8 mouse cellular contexts compared by ENCODE assay signal in genomic region chr7:46667256-46667655, GRCm38 (mm10). TPM values are rescaled to one million over a fixed set of nuclear protein-coding genes. Genes with fewer than 3 reads are reported as not detected.
DNase-seq lines count a peak whose midpoint lies in the region; ATAC-seq lines count a peak whose summit lies in the region.

No protein-coding gene starts in this region.

- DNase-seq in heart, adult 9 months (ENCODE audit: low spot score in 2 of 2), result no peak
- peak; percentile 59 for DNase-seq in R1 (ENCODE audit: low read depth, low spot score)
- DNase-seq in hindbrain, embryonic 10.5 days (ENCODE audit: low spot score), result peak; percentile 56
- DNase-seq in mesoderm, embryonic 11.5 days (ENCODE audit: low read depth, low spot score), result peak; percentile 53
- DNase-seq in urinary bladder, adult 18-20 months (ENCODE audit: low spot score in 2 of 2), result no peak
- no peak for DNase-seq in gastrocnemius, postnatal 4 days (ENCODE audit: low spot score in 2 of 2)
- no peak for DNase-seq in layer of hippocampus, adult 11-12 months (ENCODE audit: low spot score)

- H3K9me3 ChIP-seq in heart, embryonic 12.5 days (replicated peaks), result no peaks in the 10 kb centered on the region
- H3K9me3 ChIP-seq in hindbrain, embryonic 10.5 days, result no peaks in the 10 kb centered on the region

- peak overlapping the region; percentile 5; the same call in 1 of the 2 replicates for H3K4me3 ChIP-seq in heart, embryonic 12.5 days
- H3K4me3 ChIP-seq in hindbrain, embryonic 10.5 days, result peak overlapping the region; percentile 41

- WGBS in heart, embryonic 12.5 days, result 1% methylated on average over 21 of the region's 21 CpGs
- 1% methylated on average over 21 of the region's 21 CpGs for WGBS in hindbrain, embryonic 10.5 days

- H3K27ac ChIP-seq in heart, embryonic 12.5 days (ENCODE audit: poor library complexity, severe bottlenecking), result no peak overlapping the region
- H3K27ac ChIP-seq in hindbrain, embryonic 10.5 days, result no peak overlapping the region

- peaks cover 11% of the 10 kb centered on the region for H3K4me1 ChIP-seq in heart, embryonic 12.5 days (replicated peaks)
- H3K4me1 ChIP-seq in hindbrain, embryonic 10.5 days (replicated peaks), result peaks cover 13% of the 10 kb centered on the region

- no peak for ATAC-seq in heart, embryonic 12.5 days (ENCODE audit: insufficient number of reproducible peaks, low FRiP score)

- H3K9ac ChIP-seq in heart, embryonic 12.5 days, result no peak overlapping the region

- H3K36me3 ChIP-seq in heart, embryonic 12.5 days, result no peaks in the 10 kb centered on the region
- no peaks in the 10 kb centered on the region for H3K36me3 ChIP-seq in hindbrain, embryonic 10.5 days

- peaks cover 39% of the 10 kb centered on the region for H3K27me3 ChIP-seq in heart, embryonic 12.5 days (replicated peaks)
- peaks cover 53% of the 10 kb centered on the region for H3K27me3 ChIP-seq in hindbrain, embryonic 10.5 days (ENCODE audit: insufficient read depth, poor library complexity, severe bottlenecking)

- H3K4me2 ChIP-seq in heart, embryonic 12.5 days, result peak overlapping the region; percentile 46

RNA-seq across cellular contexts. Expression of gene Tph1, which starts 5.1 kb away (rescaled TPM):
- not detected in 2 replicates for polyA plus RNA-seq in heart, embryonic 12.5 days (2016; fragmentation: Nextera tagmentation; extraction: Ambion mirVana)
- polyA plus RNA-seq in hindbrain, embryonic 10.5 days (2016; fragmentation: Nextera tagmentation; extraction: Ambion mirVana), result 0.67 and 1.6 TPM in 2 replicates
- total RNA-seq in gastrocnemius, postnatal 4 days (2021), result under 1 TPM; 0.21 to 0.49 TPM

RNA-seq across cellular contexts. Expression of gene Sergef, which starts 27.6 kb away (rescaled TPM):
- 9.8 and 11.3 TPM in 2 replicates for polyA plus RNA-seq in heart, embryonic 12.5 days (2016; fragmentation: Nextera tagmentation; extraction: Ambion mirVana)
- polyA plus RNA-seq in hindbrain, embryonic 10.5 days (2016; fragmentation: Nextera tagmentation; extraction: Ambion mirVana), result 16.2 and 18.7 TPM in 2 replicates
- total RNA-seq in gastrocnemius, postnatal 4 days (2021), result 10 to 100 TPM in 1 of 2 experiments, 1 to 10 TPM in 1; 8.7 to 10.6 TPM

RNA-seq across cellular contexts. Expression of gene Saal1, which starts 43.2 kb away (rescaled TPM):
- 16.2 and 16.5 TPM in 2 replicates for polyA plus RNA-seq in heart, embryonic 12.5 days (2016; fragmentation: Nextera tagmentation; extraction: Ambion mirVana)
- 35.7 and 44.7 TPM in 2 replicates for polyA plus RNA-seq in hindbrain, embryonic 10.5 days (2016; fragmentation: Nextera tagmentation; extraction: Ambion mirVana)
- 10 to 100 TPM; 10.3 to 10.9 TPM for total RNA-seq in gastrocnemius, postnatal 4 days (2021)

RNA-seq across cellular contexts. Expression of gene Saa3, which starts 48.2 kb away (rescaled TPM):
- polyA plus RNA-seq in heart, embryonic 12.5 days (2016; fragmentation: Nextera tagmentation; extraction: Ambion mirVana), result 0.20 TPM in 1 of 2 replicates, not detected in the other
- not detected in 2 replicates for polyA plus RNA-seq in hindbrain, embryonic 10.5 days (2016; fragmentation: Nextera tagmentation; extraction: Ambion mirVana)
- under 1 TPM; 0.31 to 0.59 TPM for total RNA-seq in gastrocnemius, postnatal 4 days (2021)

Comparison
In these comparisons a context has a peak if more than half of its experiments do, and no peak if none do; other contexts are left out.
1. DNase-seq: peak in R1 (single experiment), hindbrain, embryonic 10.5 days (single experiment) and mesoderm, embryonic 11.5 days (single experiment); none in heart, adult 9 months (0 of 2), urinary bladder, adult 18-20 months (0 of 2), gastrocnemius, postnatal 4 days (0 of 2) and layer of hippocampus, adult 11-12 months (single experiment).